Mouse (Mus musculus) intestine, embryonic 15.5 days (tissue): Measurements from ENCODE around the gene Rassf1. TPM values are rescaled to one million over a fixed set of nuclear protein-coding genes. Genes with fewer than 3 reads are reported as not detected.
A peak's percentile ranks its signal among the peaks of the same experiment; 100 is the strongest.

ENCODE experiments used
- ATAC-seq: fragments of 200-750 bp; cut with Nextera tagmentation; 2 replicates; pipeline ENCODE4 v1.8.0; 2017; ENCODE audit warnings: moderate TSS enrichment, moderate library complexity
- H3K27ac ChIP-seq: fragments of 300-500 bp; sonication (generic); 2 replicates; pipeline ENCODE4 v1.5.1; 2015; ENCODE audit warnings: mild to moderate bottlenecking, inconsistent platforms
- H3K27me3 ChIP-seq: fragments of 300-500 bp; sonication (generic); replicated peaks from 2 replicates; pipeline ENCODE4 v1.6.1; 2015; ENCODE audit warnings: inconsistent platforms
- H3K36me3 ChIP-seq: fragments of 300-500 bp; sonication (generic); 2 replicates; pipeline ENCODE4 v1.6.1; 2015; ENCODE audit warnings: inconsistent platforms
- H3K4me1 ChIP-seq: fragments of 300-500 bp; sonication (generic); replicated peaks from 2 replicates; pipeline ENCODE4 v1.6.1; 2015; ENCODE audit warnings: inconsistent platforms
- H3K4me2 ChIP-seq: fragments of 300-500 bp; sonication (generic); replicated peaks from 2 replicates; pipeline ENCODE4 v1.6.1; 2015; ENCODE audit warnings: mild to moderate bottlenecking, inconsistent platforms
- H3K4me3 ChIP-seq: fragments of 300-500 bp; sonication (generic); replicated peaks from 2 replicates; pipeline ENCODE4 v1.5.1; 2015; ENCODE audit warnings: inconsistent platforms
- H3K9ac ChIP-seq: fragments of 300-500 bp; sonication (generic); 2 replicates; pipeline ENCODE4 v1.6.1; 2015; ENCODE audit warnings: inconsistent platforms
- H3K9me3 ChIP-seq: fragments of 300-500 bp; sonication (generic); 2 replicates; pipeline ENCODE4 v1.6.1; 2016; ENCODE audit warnings: inconsistent platforms
- WGBS: fragments of 180-500 bp; shearing (Covaris S2); methylation state at CpG from one replicate; pipeline ENCODE4 v1.1.7; 2015; 5-methylcytosine and 5-hydroxymethylcytosine counted together
- polyA plus RNA-seq: library from polyadenylated mRNA; unstranded; fragments of >200 nt; fragmentation: Nextera tagmentation; extraction: Ambion mirVana; gene quantifications from 2 replicates; pipeline ENCODE4 v1.2.1, GENCODE M21; 2015

The Rassf1 gene
- polyA plus RNA-seq, 1 experiment from 2014 or later, result 51.7 TPM

GRCm38 (mm10) chr9:107541474-107542351, 9.6 kb upstream of the Rassf1 start, which contains the start of the genes Cyb561d2 and Nprl2:
Gene Cyb561d2 (minus strand): TSS chr9:107542193.
Gene Nprl2 (plus strand): TSS chr9:107542226.
- peaks cover 18% of the 10 kb centered on the region; the same call in 1 of the 2 replicates for H3K36me3 ChIP-seq
- no peaks in the 10 kb centered on the region for H3K27me3 ChIP-seq
- ATAC-seq, result peak; percentile 93
- peak within 1 kb of the TSS; percentile 59 for H3K4me3 ChIP-seq
- H3K27ac ChIP-seq, result peak within 1 kb of the TSS; percentile 48; the same call in 1 of the 2 replicates
- no peaks in the 10 kb centered on the region for H3K9me3 ChIP-seq
- peaks cover 29% of the 10 kb centered on the region for H3K4me1 ChIP-seq
- H3K4me2 ChIP-seq, result peak within 1 kb of the TSS; percentile 83
- under 1% methylated on average over 46 of the region's 46 CpGs for WGBS
- peak within 1 kb of the TSS; percentile 61 for H3K9ac ChIP-seq

GRCm38 (mm10) chr9:107542352-107542686, 9.0 kb upstream of the Rassf1 start:
- under 1% methylated on average over 11 of the region's 11 CpGs for WGBS
- H3K4me3 ChIP-seq, result peak overlapping the region; percentile 59
- H3K9ac ChIP-seq, result peak overlapping the region; percentile 61
- H3K27ac ChIP-seq, result 0 out of 2 replicates have a peak overlapping the region, but pooled peaks have one; percentile 48
- H3K9me3 ChIP-seq, result no peaks in the 10 kb centered on the region
- peaks cover 28% of the 10 kb centered on the region for H3K4me1 ChIP-seq
- H3K36me3 ChIP-seq, result peaks cover 18% of the 10 kb centered on the region; the same call in 1 of the 2 replicates
- ATAC-seq, result peak; percentile 27
- H3K4me2 ChIP-seq, result peak overlapping the region; percentile 83
- no peaks in the 10 kb centered on the region for H3K27me3 ChIP-seq

GRCm38 (mm10) chr9:107542721-107543120, 8.6 kb upstream of the Rassf1 start:
- WGBS, result 44% methylated on average over 8 of the region's 8 CpGs
- Histone ChIP-seq H3K27me3 (no peaks in the 10 kb centered on the region), H3K27ac (no peak overlapping the region), H3K4me2 (peak overlapping the region; percentile 83), H3K36me3 (peaks cover 16% of the 10 kb centered on the region; the same call in 1 of the 2 replicates), H3K9ac (no peak overlapping the region), H3K9me3 (no peaks in the 10 kb centered on the region), H3K4me3 (peak overlapping the region; percentile 59), H3K4me1 (peaks cover 28% of the 10 kb centered on the region)
- no peak for ATAC-seq

- WGBS, result 80% methylated on average over 11 of the region's 11 CpGs
- peak overlapping the region; percentile 83; the same call in 1 of the 2 replicates for H3K4me2 ChIP-seq
- no peak for ATAC-seq
- H3K36me3 ChIP-seq, result peaks cover 11% of the 10 kb centered on the region; the same call in 1 of the 2 replicates
- no peak overlapping the region for H3K27ac ChIP-seq
- no peak overlapping the region for H3K9ac ChIP-seq
- peaks cover 28% of the 10 kb centered on the region for H3K4me1 ChIP-seq
- no peaks in the 10 kb centered on the region for H3K9me3 ChIP-seq
- no peaks in the 10 kb centered on the region for H3K27me3 ChIP-seq
- H3K4me3 ChIP-seq, result no peak overlapping the region
Measured at GRCm38 (mm10) chr9:107543299-107543698, 8.1 kb upstream of the Rassf1 start.

- no peak for ATAC-seq
- no peak overlapping the region for H3K9ac ChIP-seq
- no peaks in the 10 kb centered on the region for H3K27me3 ChIP-seq
- peaks cover 28% of the 10 kb centered on the region for H3K4me1 ChIP-seq
- no peaks in the 10 kb centered on the region for H3K9me3 ChIP-seq
- WGBS, result 94% methylated on average over 17 of the region's 17 CpGs
- no peak overlapping the region for H3K4me2 ChIP-seq
- no peak overlapping the region for H3K4me3 ChIP-seq
- no peak overlapping the region for H3K27ac ChIP-seq
- H3K36me3 ChIP-seq, result peaks cover 9% of the 10 kb centered on the region; the same call in 1 of the 2 replicates
Measured at GRCm38 (mm10) chr9:107544196-107544700, 7.1 kb upstream of the Rassf1 start.

- Histone ChIP-seq H3K4me1 (peaks cover 28% of the 10 kb centered on the region), H3K9me3 (no peaks in the 10 kb centered on the region), H3K9ac (no peak overlapping the region), H3K36me3 (peaks cover 9% of the 10 kb centered on the region; the same call in 1 of the 2 replicates), H3K4me2 (no peak overlapping the region), H3K4me3 (no peak overlapping the region), H3K27ac (no peak overlapping the region), H3K27me3 (no peaks in the 10 kb centered on the region)
- 95% methylated on average over 12 of the region's 12 CpGs for WGBS
- ATAC-seq, result no peak
Measured at GRCm38 (mm10) chr9:107544729-107545128, 6.6 kb upstream of the Rassf1 start.

GRCm38 (mm10) chr9:107545199-107545598, 6.2 kb upstream of the Rassf1 start:
- Histone ChIP-seq H3K27ac (no peak overlapping the region), H3K4me2 (no peak overlapping the region), H3K36me3 (peaks cover 4% of the 10 kb centered on the region; the same call in 1 of the 2 replicates), H3K4me3 (no peak overlapping the region), H3K4me1 (peaks cover 28% of the 10 kb centered on the region), H3K27me3 (no peaks in the 10 kb centered on the region), H3K9me3 (no peaks in the 10 kb centered on the region), H3K9ac (no peak overlapping the region)
- ATAC-seq, result no peak
- WGBS, result 86% methylated on average over 10 of the region's 10 CpGs

- Histone ChIP-seq H3K27ac (no peak overlapping the region), H3K9me3 (no peaks in the 10 kb centered on the region), H3K4me3 (no peak overlapping the region), H3K27me3 (no peaks in the 10 kb centered on the region), H3K36me3 (peaks cover 4% of the 10 kb centered on the region; the same call in 1 of the 2 replicates), H3K4me1 (peaks cover 31% of the 10 kb centered on the region), H3K9ac (no peak overlapping the region), H3K4me2 (no peak overlapping the region)
- ATAC-seq, result no peak
- WGBS, result 13% methylated on average over 3 of the region's 3 CpGs
Measured at GRCm38 (mm10) chr9:107545602-107546001, 5.8 kb upstream of the Rassf1 start.

- Histone ChIP-seq H3K27me3 (no peaks in the 10 kb centered on the region), H3K4me3 (peak within 1 kb of the TSS; percentile 16; the same call in 1 of the 2 replicates), H3K9me3 (no peaks in the 10 kb centered on the region), H3K27ac (no peak within 1 kb of the TSS; the same call in 1 of the 2 replicates), H3K9ac (no peak within 1 kb of the TSS), H3K4me2 (peak within 1 kb of the TSS; percentile 53), H3K4me1 (peaks cover 36% of the 10 kb centered on the region), H3K36me3 (peaks cover 4% of the 10 kb centered on the region; the same call in 1 of the 2 replicates)
- peak; percentile 48 for ATAC-seq
- WGBS, result 2% methylated on average over 20 of the region's 20 CpGs
Measured at GRCm38 (mm10) chr9:107547026-107547425, 4.3 kb upstream of the Rassf1 start, which contains the start of gene Zmynd10. Gene Zmynd10 (plus strand): TSS chr9:107547298.

- H3K4me1 ChIP-seq, result peaks cover 36% of the 10 kb centered on the region
- 75% methylated on average over 5 of the region's 5 CpGs for WGBS
- H3K36me3 ChIP-seq, result peaks cover 4% of the 10 kb centered on the region; the same call in 1 of the 2 replicates
Measured at GRCm38 (mm10) chr9:107547957-107548356, 3.4 kb upstream of the Rassf1 start.

GRCm38 (mm10) chr9:107548820-107549219, 2.5 kb upstream of the Rassf1 start:
- WGBS, result 90% methylated on average over 10 of the region's 10 CpGs
- no peak for ATAC-seq
- H3K4me1 ChIP-seq, result peaks cover 37% of the 10 kb centered on the region

More at GRCm38 (mm10) chr9:107547957-107548356, 3.4 kb upstream of the Rassf1 start:
- H3K4me3 ChIP-seq, result no peak overlapping the region
- H3K9ac ChIP-seq, result no peak overlapping the region
- H3K9me3 ChIP-seq, result no peaks in the 10 kb centered on the region
- H3K27ac ChIP-seq, result no peak overlapping the region
- H3K4me2 ChIP-seq, result no peak overlapping the region
- no peaks in the 10 kb centered on the region for H3K27me3 ChIP-seq
- ATAC-seq, result no peak

More at GRCm38 (mm10) chr9:107548820-107549219, 2.5 kb upstream of the Rassf1 start:
- H3K4me3 ChIP-seq, result no peak overlapping the region
- no peak overlapping the region for H3K9ac ChIP-seq
- no peak overlapping the region for H3K27ac ChIP-seq
- H3K4me2 ChIP-seq, result no peak overlapping the region
- peaks cover 4% of the 10 kb centered on the region; the same call in 1 of the 2 replicates for H3K36me3 ChIP-seq
- H3K9me3 ChIP-seq, result no peaks in the 10 kb centered on the region
- no peaks in the 10 kb centered on the region for H3K27me3 ChIP-seq
